Mouse (Mus musculus): Measurements from ENCODE around the gene Arpc4.

The Arpc4 gene

GRCm38 (mm10) chr6:113402094-113402493, 24.2 kb downstream of the Arpc4 start:
- DNase-seq (ENCODE audit: low read depth, low spot score): no peak

GRCm38 (mm10) chr6:113404649-113405448, 26.9 kb downstream of the Arpc4 start:
- no peak for DNase-seq (ENCODE audit: low read depth, low spot score)

- DNase-seq (ENCODE audit: low read depth, low spot score): no peak
Measured at GRCm38 (mm10) chr6:113405483-113405882, 27.6 kb downstream of the Arpc4 start.

- DNase-seq (ENCODE audit: low read depth, low spot score): peak; percentile 37
Measured at GRCm38 (mm10) chr6:113406683-113407082, 28.8 kb downstream of the Arpc4 start.

- DNase-seq (ENCODE audit: low read depth, low spot score): no peak
Measured at GRCm38 (mm10) chr6:113410001-113410400, 32.1 kb downstream of the Arpc4 start.

GRCm38 (mm10) chr6:113416416-113416815, 38.5 kb downstream of the Arpc4 start:
- no peak for DNase-seq (ENCODE audit: low read depth, low spot score)

GRCm38 (mm10) chr6:113418441-113419198, 40.7 kb downstream of the Arpc4 start:
- DNase-seq (ENCODE audit: low read depth, low spot score): no peak

- DNase-seq (ENCODE audit: low read depth, low spot score): peak; percentile 99
Measured at GRCm38 (mm10) chr6:113419199-113419587, 41.3 kb downstream of the Arpc4 start, which contains the start of gene Rpusd3. Rpusd3 (minus strand) TSS chr6:113419340.

GRCm38 (mm10) chr6:113423000-113423399, 45.1 kb downstream of the Arpc4 start:
- no peak for DNase-seq (ENCODE audit: low read depth, low spot score)

- DNase-seq (ENCODE audit: low read depth, low spot score): no peak
Measured at GRCm38 (mm10) chr6:113424187-113424586, 46.3 kb downstream of the Arpc4 start.

- DNase-seq (ENCODE audit: low read depth, low spot score): no peak
Measured at GRCm38 (mm10) chr6:113426696-113427095, 48.8 kb downstream of the Arpc4 start.

- peak; percentile 76 for DNase-seq (ENCODE audit: low read depth, low spot score)
Measured at GRCm38 (mm10) chr6:113427397-113427796, 49.5 kb downstream of the Arpc4 start.

GRCm38 (mm10) chr6:113428006-113428405, 50.1 kb downstream of the Arpc4 start:
- DNase-seq (ENCODE audit: low read depth, low spot score): no peak

GRCm38 (mm10) chr6:113429965-113430364, 52.0 kb downstream of the Arpc4 start:
- DNase-seq (ENCODE audit: low read depth, low spot score): no peak

GRCm38 (mm10) chr6:113430846-113431245, 52.9 kb downstream of the Arpc4 start:
- DNase-seq (ENCODE audit: low read depth, low spot score): no peak

GRCm38 (mm10) chr6:113431801-113432200, 53.9 kb downstream of the Arpc4 start:
- DNase-seq (ENCODE audit: low read depth, low spot score): no peak

GRCm38 (mm10) chr6:113433661-113434060, 55.7 kb downstream of the Arpc4 start:
- DNase-seq (ENCODE audit: low read depth, low spot score): no peak

- no peak for DNase-seq (ENCODE audit: low read depth, low spot score)
Measured at GRCm38 (mm10) chr6:113434691-113435090, 56.8 kb downstream of the Arpc4 start.

GRCm38 (mm10) chr6:113435664-113436205, 57.8 kb downstream of the Arpc4 start, which contains the start of gene Cidec:
Cidec (minus strand) TSS chr6:113435760.
- DNase-seq (ENCODE audit: low read depth, low spot score): no peak

- no peak for DNase-seq (ENCODE audit: low read depth, low spot score)
Measured at GRCm38 (mm10) chr6:113437135-113437534, 59.2 kb downstream of the Arpc4 start.

GRCm38 (mm10) chr6:113438721-113439430, 61.0 kb downstream of the Arpc4 start:
- no peak for DNase-seq (ENCODE audit: low read depth, low spot score)

Data from A20 (cell line).